9 mouse cellular contexts compared by ENCODE assay signal in genomic region chr8:43333465-43333864, GRCm38 (mm10). TPM values are rescaled to one million over a fixed set of nuclear protein-coding genes. Genes with fewer than 3 reads are reported as not detected.
DNase-seq lines count a peak whose midpoint lies in the region; ATAC-seq and TF ChIP-seq lines count a peak whose summit lies in the region.
"Had no signal": no experiment of that assay in that cellular context is flagged by ENCODE, and none has a peak within 500 bp of the region (broad histone marks: within the 10 kb centered on the region; RNA-seq: fewer than 3 reads in every experiment).

No protein-coding gene starts in this region.

- peak; percentile 36 for DNase-seq in forebrain, embryonic 10.5 days (ENCODE audit: extremely low spot score, low spot score)
- DNase-seq in liver, embryonic 14.5 days (ENCODE audit: low read depth in 3 of 3, low spot score in 3 of 3) = no peak
- DNase-seq in liver, embryonic 11.5 days (ENCODE audit: low spot score) = no peak
- DNase-seq in embryonic facial prominence, embryonic 10.5 days (ENCODE audit: low spot score) = peak; percentile 48
- DNase-seq in neural tube, embryonic 11.5 days (ENCODE audit: low spot score) = peak; percentile 37
- DNase-seq in right cerebral cortex, postnatal 25 days = no peak
- DNase-seq in B cell, adult 2 months = no peak

- H3K4me2 ChIP-seq in forebrain, embryonic 15.5 days (replicated peaks) = no peak overlapping the region
- H3K4me2 ChIP-seq in liver, embryonic 14.5 days (ENCODE audit: low read depth) = no peak overlapping the region
- H3K4me2 ChIP-seq in liver, embryonic 11.5 days = no peak overlapping the region
- H3K4me2 ChIP-seq in neural tube, embryonic 11.5 days (ENCODE audit: low read depth) = no peak overlapping the region

- 0 out of 2 replicates have a peak, but pooled peaks cover 3% of the 10 kb centered on the region for H3K9me3 ChIP-seq in forebrain, embryonic 10.5 days
- H3K9me3 ChIP-seq in forebrain, embryonic 15.5 days = no peaks in the 10 kb centered on the region
- no peaks in the 10 kb centered on the region for H3K9me3 ChIP-seq in liver, embryonic 14.5 days (ENCODE audit: control insufficient read depth, low read length)
- H3K9me3 ChIP-seq in liver, embryonic 11.5 days (ENCODE audit: control insufficient read depth, low read length) = no peaks in the 10 kb centered on the region
- no peaks in the 10 kb centered on the region for H3K9me3 ChIP-seq in embryonic facial prominence, embryonic 10.5 days
- no peaks in the 10 kb centered on the region for H3K9me3 ChIP-seq in neural tube, embryonic 11.5 days (ENCODE audit: control insufficient read depth, low read length)

- H3K4me1 ChIP-seq in forebrain, embryonic 10.5 days = no peaks in the 10 kb centered on the region
- H3K4me1 ChIP-seq in forebrain, embryonic 15.5 days = no peaks in the 10 kb centered on the region
- H3K4me1 ChIP-seq in liver, embryonic 14.5 days (replicated peaks; ENCODE audit: control insufficient read depth in 2 of 2, insufficient read depth in 2 of 2, low read length in 1 of 2) = no peaks in the 10 kb centered on the region
- H3K4me1 ChIP-seq in liver, embryonic 11.5 days (replicated peaks; ENCODE audit: control insufficient read depth, insufficient read depth, low read length) = no peaks in the 10 kb centered on the region
- H3K4me1 ChIP-seq in embryonic facial prominence, embryonic 10.5 days = no peaks in the 10 kb centered on the region
- no peaks in the 10 kb centered on the region for H3K4me1 ChIP-seq in neural tube, embryonic 11.5 days (ENCODE audit: control insufficient read depth, insufficient read depth, low read length)

- ATAC-seq in forebrain, embryonic 15.5 days (replicated peaks) = no peak
- ATAC-seq in liver, embryonic 14.5 days (ENCODE audit: insufficient read depth) = no peak
- ATAC-seq in liver, embryonic 11.5 days (replicated peaks; ENCODE audit: low FRiP score) = no peak
- ATAC-seq in neural tube, embryonic 11.5 days (ENCODE audit: insufficient read depth, low FRiP score, low TSS enrichment) = no peak
- ATAC-seq: CD4-positive, CD25-positive, alpha-beta regulatory T cell, adult 4 months had no signal

- H3K27me3 ChIP-seq in forebrain, embryonic 10.5 days (ENCODE audit: poor library complexity, severe bottlenecking) = no peaks in the 10 kb centered on the region
- H3K27me3 ChIP-seq in forebrain, embryonic 15.5 days = no peaks in the 10 kb centered on the region
- H3K27me3 ChIP-seq in liver, embryonic 14.5 days (ENCODE audit: control insufficient read depth, insufficient read depth, low read length) = no peaks in the 10 kb centered on the region
- no peaks in the 10 kb centered on the region for H3K27me3 ChIP-seq in liver, embryonic 11.5 days (replicated peaks; ENCODE audit: control insufficient read depth, insufficient read depth, low read length)
- H3K27me3 ChIP-seq in embryonic facial prominence, embryonic 10.5 days (replicated peaks; ENCODE audit: low read depth, poor library complexity, severe bottlenecking) = no peaks in the 10 kb centered on the region
- no peaks in the 10 kb centered on the region for H3K27me3 ChIP-seq in neural tube, embryonic 11.5 days (ENCODE audit: control insufficient read depth, insufficient read depth, low read length)

- H3K27ac ChIP-seq in forebrain, embryonic 10.5 days = no peak overlapping the region
- no peak overlapping the region for H3K27ac ChIP-seq in forebrain, embryonic 15.5 days (replicated peaks)
- no peak overlapping the region for H3K27ac ChIP-seq in liver, embryonic 14.5 days
- no peak overlapping the region for H3K27ac ChIP-seq in liver, embryonic 11.5 days (ENCODE audit: low read depth, low read length)
- H3K27ac ChIP-seq in embryonic facial prominence, embryonic 10.5 days (replicated peaks) = no peak overlapping the region
- no peak overlapping the region for H3K27ac ChIP-seq in neural tube, embryonic 11.5 days (ENCODE audit: low read depth, low read length)

- peak; percentile 43 for TF ChIP-seq CTCF in liver, embryonic 14.5 days (IDR thresholded peaks at IDR 0.05; ENCODE audit: low read depth)

- no peak overlapping the region for H3K9ac ChIP-seq in forebrain, embryonic 15.5 days (replicated peaks)
- H3K9ac ChIP-seq in liver, embryonic 14.5 days (replicated peaks) = no peak overlapping the region
- H3K9ac ChIP-seq in liver, embryonic 11.5 days (ENCODE audit: low read depth, low read length) = no peak overlapping the region
- no peak overlapping the region for H3K9ac ChIP-seq in neural tube, embryonic 11.5 days (ENCODE audit: low read length)

- 64% methylated on average over 4 of the region's 4 CpGs for WGBS in forebrain, embryonic 10.5 days
- WGBS in forebrain, embryonic 15.5 days = 64% methylated on average over 4 of the region's 4 CpGs
- 57% methylated on average over 4 of the region's 4 CpGs for WGBS in liver, embryonic 14.5 days (ENCODE audit: insufficient replicate concordance)
- 52% methylated on average over 4 of the region's 4 CpGs for WGBS in liver, embryonic 11.5 days
- WGBS in embryonic facial prominence, embryonic 10.5 days = 54% methylated on average over 4 of the region's 4 CpGs
- WGBS in neural tube, embryonic 11.5 days = 53% methylated on average over 4 of the region's 4 CpGs

- H3K4me3 ChIP-seq in forebrain, embryonic 10.5 days = no peak overlapping the region
- H3K4me3 ChIP-seq in forebrain, embryonic 15.5 days = no peak overlapping the region
- H3K4me3 ChIP-seq in liver, embryonic 14.5 days (ENCODE audit: insufficient read depth in 1 of 2, low read depth in 2 of 2, low read length in 2 of 2) = no peak overlapping the region
- H3K4me3 ChIP-seq in liver, embryonic 11.5 days (ENCODE audit: low read depth, low read length) = no peak overlapping the region
- no peak overlapping the region for H3K4me3 ChIP-seq in embryonic facial prominence, embryonic 10.5 days
- no peak overlapping the region for H3K4me3 ChIP-seq in neural tube, embryonic 11.5 days (ENCODE audit: low read depth, low read length)

- no peaks in the 10 kb centered on the region for H3K36me3 ChIP-seq in forebrain, embryonic 10.5 days (replicated peaks)
- H3K36me3 ChIP-seq in forebrain, embryonic 15.5 days = no peaks in the 10 kb centered on the region
- H3K36me3 ChIP-seq in liver, embryonic 14.5 days (replicated peaks; ENCODE audit: control insufficient read depth, insufficient read depth, low read depth) = no peaks in the 10 kb centered on the region
- no peaks in the 10 kb centered on the region for H3K36me3 ChIP-seq in liver, embryonic 11.5 days (ENCODE audit: control insufficient read depth, insufficient read depth, low read length)
- no peaks in the 10 kb centered on the region for H3K36me3 ChIP-seq in embryonic facial prominence, embryonic 10.5 days (replicated peaks)
- H3K36me3 ChIP-seq in neural tube, embryonic 11.5 days (ENCODE audit: control insufficient read depth, insufficient read depth, low read length) = no peaks in the 10 kb centered on the region

- TF ChIP-seq EP300 in liver, embryonic 14.5 days (IDR thresholded peaks at IDR 0.05; ENCODE audit: low read depth) = no peak

RNA-seq across cellular contexts. Expression of gene Zfp42, which starts 26.7 kb away (rescaled TPM):
- not detected in 2 replicates for polyA plus RNA-seq in forebrain, embryonic 10.5 days (2016; fragmentation: Nextera tagmentation; extraction: Ambion mirVana)
- not detected in 2 replicates for polyA plus RNA-seq in forebrain, embryonic 15.5 days (2015; fragmentation: Nextera tagmentation; extraction: Ambion mirVana)
- not detected in 2 replicates for polyA plus RNA-seq in liver, embryonic 14.5 days (2012; rRNA removed)
- polyA plus RNA-seq in liver, embryonic 14.5 days (2014; fragmentation: Nextera tagmentation; extraction: Ambion mirVana) = not detected in 2 replicates
- not detected in 2 replicates for polyA plus RNA-seq in liver, embryonic 11.5 days (2014; fragmentation: Nextera tagmentation; extraction: Ambion mirVana)
- polyA plus RNA-seq in embryonic facial prominence, embryonic 10.5 days (2016; fragmentation: Nextera tagmentation; extraction: Ambion mirVana) = not detected in 2 replicates
- polyA plus RNA-seq in neural tube, embryonic 11.5 days (2014; fragmentation: Nextera tagmentation; extraction: Ambion mirVana) = not detected in 2 replicates
- polyA plus RNA-seq: CD4-positive, CD25-positive, alpha-beta regulatory T cell, adult 4 months had no signal

Comparison
In these comparisons a context has a peak if more than half of its experiments do, and no peak if none do; other contexts are left out.
1. DNase-seq: peak in forebrain, embryonic 10.5 days (single experiment), embryonic facial prominence, embryonic 10.5 days (single experiment) and neural tube, embryonic 11.5 days (single experiment); none in liver, embryonic 14.5 days (0 of 3), liver, embryonic 11.5 days (single experiment), right cerebral cortex, postnatal 25 days (single experiment) and B cell, adult 2 months (0 of 2).